Mouse (Mus musculus) spleen, adult 12 weeks (tissue): ENCODE measurements around the gene Stx6.

Experiments
- DNase-seq: peaks from one replicate; pipeline ENCODE4 v3.0.0; 2022; ENCODE audit warnings: low spot score

The Stx6 gene

GRCm38 (mm10) chr1:155207859-155208258, 49.3 kb downstream of the Stx6 start:
- no peak for DNase-seq

- no peak for DNase-seq
Observed at GRCm38 (mm10) chr1:155210011-155210763, 51.7 kb downstream of the Stx6 start.

DNA sequence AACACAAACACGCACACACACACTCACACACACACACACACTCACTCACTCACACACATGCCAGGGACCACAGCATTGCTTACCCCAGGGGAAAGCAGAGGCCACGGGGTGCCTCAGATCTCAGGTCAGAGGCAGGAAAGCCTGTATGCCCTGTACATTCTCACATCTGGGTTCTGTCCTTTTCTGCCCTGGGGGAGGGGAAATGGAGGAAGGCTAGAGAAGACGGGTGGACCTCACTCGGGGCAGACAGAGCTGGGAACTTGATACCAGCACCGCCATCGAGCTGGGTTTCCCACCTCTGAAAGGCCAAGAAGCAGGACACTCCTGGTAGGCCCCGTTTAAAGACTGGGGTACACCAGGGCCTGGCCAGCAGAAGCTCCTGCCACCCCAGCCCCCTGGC, 52.5 kb downstream of the Stx6 start:
- no peak for DNase-seq

GRCm38 (mm10) chr1:155212081-155212480, 53.6 kb downstream of the Stx6 start:
- no peak for DNase-seq

DNA sequence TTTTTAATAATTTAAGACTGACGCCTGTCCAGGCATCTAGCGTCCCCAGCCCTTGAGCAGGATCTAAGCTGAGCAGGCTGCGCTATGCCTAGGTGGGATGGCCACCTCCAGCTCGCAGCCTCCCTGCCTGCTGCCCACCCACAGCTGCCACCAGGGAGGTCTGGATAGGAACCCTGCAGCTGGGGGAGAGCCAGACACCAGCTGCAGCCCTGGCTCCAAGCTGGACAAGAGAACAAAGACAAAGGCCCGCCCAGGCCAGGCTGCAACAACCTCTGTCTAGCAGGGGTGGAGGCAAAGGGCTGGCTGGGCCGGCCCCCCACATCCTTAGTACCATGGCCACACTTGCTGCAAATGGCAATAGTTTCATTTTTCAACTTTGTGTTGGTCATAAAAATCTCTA, 54.0 kb downstream of the Stx6 start:
- DNase-seq = no peak

GRCm38 (mm10) chr1:155212936-155213774, 54.6 kb downstream of the Stx6 start:
- no peak for DNase-seq

DNA sequence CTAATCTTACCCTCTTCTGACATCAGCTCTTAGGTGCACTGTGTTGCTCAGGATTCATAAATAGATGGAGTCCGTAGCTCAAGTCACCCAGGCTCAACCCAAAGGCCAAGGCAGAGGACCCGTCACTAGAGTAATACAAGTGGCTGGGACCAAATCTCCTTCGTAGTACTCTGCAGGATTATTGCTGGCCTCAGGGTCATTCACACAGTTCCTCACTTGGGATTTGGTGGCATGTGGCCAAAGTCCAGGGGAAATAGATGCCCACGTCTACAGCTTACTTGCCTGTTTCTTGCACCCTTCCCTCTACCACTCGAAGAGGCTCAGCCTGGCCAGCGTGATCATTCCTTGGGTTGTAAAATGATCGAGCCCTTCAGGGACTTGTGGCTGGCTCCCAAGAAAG, 55.4 kb downstream of the Stx6 start:
- no peak for DNase-seq

DNA sequence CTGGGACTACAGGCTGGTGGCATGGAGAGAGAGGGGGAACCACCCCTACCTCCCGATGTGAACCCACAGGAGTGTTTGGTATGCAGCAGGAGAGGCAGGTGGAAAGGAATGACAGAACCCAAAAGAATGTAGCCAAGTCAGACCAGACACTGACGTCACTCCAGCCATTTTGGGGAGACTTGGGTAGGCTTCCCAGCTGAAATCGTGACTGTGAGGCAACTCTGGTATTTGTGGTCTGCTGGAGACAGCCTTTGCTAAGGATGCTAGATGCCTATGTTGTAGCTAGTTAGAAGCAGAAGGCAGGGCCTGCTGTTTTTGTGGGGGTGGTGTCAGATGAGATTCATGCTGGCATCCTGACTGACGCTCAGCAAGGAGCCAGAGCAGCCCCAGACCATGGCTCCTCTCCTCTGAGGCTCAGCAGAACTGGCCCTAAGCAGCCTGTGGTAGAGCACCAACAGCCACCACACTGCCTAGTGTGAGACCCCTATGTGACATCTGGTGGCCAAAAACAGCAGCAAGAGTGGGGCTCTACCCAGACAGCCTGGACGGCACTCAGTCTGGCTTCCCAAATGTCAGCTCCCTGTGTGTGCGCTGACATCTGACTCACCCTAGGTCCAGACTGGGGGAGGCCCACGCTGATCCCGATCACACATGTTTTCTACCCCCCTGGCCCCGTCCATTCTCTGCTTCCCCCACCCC, 56.7 kb downstream of the Stx6 start:
- no peak for DNase-seq

DNA sequence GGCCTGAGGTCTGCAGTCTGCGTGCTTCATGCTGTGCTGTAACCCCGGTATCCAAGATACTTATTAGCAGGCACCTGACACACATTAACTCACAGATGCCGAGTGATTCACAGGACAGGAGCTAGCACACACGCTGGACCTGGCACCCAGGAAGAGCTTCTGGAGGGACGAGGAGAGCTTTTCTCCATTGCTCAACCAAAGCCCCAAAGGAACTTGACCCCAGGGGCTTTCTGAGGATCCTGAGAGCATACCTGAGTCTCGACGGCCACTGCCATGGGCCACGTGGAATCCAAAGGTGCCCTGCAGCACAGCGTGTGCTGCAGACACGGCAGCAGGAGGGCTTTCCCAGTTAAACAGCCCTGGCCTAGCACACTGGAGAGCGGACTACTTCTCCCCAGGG, 57.8 kb downstream of the Stx6 start:
- no peak for DNase-seq

DNA sequence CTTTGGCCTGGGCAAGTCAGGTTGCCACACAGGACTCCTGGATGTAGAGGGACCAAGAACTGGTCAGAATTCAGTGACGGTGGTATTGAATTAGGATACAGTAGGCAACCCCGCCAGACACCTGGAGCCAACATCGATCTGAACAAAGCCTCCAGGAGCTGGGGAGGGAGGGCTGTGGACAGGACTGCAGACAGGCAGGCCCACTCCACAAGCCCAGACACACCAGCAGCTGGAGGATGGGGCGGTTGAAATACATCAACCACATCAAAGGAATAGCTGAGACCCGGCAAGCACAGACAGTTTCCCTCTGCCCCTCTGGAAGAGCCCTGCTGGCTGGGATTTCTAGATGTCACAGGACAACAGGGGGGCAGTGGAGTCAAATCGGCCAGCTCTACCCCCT, 58.3 kb downstream of the Stx6 start:
- DNase-seq = no peak

- DNase-seq = peak; percentile 32
Observed at GRCm38 (mm10) chr1:155217865-155218541, 59.5 kb downstream of the Stx6 start.

DNA sequence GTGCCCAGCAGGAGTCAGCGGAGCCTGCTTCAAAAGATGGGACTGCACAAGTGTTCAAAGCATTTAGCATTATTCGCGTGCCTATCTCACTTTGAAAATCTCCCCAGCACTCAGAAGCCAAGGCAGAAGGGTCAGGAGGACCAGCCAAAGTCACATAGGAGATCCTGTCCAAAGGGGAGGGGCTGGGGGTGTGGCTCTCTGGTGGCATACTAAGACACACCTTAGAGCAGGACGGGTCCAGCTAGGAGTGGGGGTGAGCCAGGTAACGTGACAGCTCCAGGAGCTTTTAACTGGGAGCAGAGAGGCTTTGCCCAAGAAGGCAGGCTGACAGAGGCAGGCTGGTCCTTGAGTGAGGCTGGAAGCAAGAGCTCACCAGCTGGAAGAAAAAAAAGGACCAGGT, 60.4 kb downstream of the Stx6 start:
- no peak for DNase-seq

DNA sequence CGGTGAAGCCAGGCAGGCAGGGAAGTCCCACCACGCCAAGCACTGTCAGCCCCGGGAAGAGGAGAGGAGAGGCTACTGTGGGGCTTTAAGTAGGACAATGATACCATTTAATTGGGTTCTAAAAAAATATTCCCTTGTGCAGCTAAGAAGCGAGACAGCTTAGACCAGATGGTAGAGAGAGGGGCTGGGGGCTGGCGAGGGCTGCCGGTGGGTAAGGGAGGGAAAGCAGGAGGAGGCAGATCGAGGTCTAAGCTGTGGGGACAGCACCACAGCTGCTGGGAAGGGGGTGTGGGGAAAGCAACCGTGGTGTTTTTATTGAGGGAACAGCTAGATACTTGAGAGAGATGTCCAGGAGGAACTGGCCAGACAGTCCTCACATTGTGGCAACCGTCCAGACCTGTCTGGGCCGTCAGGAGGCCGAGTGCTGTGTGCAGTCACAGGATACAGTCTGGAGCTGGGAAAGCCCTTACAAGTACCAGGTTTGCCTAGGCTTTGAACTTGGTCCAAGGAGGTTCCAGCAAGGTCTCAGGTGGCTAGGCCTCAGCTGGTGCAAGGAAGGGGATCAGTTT, 63.7 kb downstream of the Stx6 start:
- no peak for DNase-seq

DNA sequence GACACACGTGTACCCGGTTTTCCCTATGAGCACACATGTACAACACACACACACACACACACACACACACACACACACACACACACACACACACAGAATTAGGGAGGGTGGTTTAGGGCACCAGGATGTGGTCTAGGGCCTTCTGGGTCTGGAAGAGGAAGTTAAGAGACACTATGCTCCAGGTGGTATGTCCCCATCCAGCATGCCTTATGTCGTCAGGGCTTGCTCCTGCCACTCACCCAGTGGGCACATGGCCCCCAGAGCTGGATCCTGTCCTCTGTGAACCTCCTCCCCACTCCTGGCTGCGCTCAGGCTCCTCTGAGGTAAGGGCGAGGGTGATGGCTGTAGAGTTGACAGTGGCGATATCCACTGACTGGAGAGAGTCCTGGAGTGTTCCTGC, 64.5 kb downstream of the Stx6 start:
- no peak for DNase-seq

GRCm38 (mm10) chr1:155223849-155224554, 65.5 kb downstream of the Stx6 start:
- DNase-seq = peak; percentile 71

DNA sequence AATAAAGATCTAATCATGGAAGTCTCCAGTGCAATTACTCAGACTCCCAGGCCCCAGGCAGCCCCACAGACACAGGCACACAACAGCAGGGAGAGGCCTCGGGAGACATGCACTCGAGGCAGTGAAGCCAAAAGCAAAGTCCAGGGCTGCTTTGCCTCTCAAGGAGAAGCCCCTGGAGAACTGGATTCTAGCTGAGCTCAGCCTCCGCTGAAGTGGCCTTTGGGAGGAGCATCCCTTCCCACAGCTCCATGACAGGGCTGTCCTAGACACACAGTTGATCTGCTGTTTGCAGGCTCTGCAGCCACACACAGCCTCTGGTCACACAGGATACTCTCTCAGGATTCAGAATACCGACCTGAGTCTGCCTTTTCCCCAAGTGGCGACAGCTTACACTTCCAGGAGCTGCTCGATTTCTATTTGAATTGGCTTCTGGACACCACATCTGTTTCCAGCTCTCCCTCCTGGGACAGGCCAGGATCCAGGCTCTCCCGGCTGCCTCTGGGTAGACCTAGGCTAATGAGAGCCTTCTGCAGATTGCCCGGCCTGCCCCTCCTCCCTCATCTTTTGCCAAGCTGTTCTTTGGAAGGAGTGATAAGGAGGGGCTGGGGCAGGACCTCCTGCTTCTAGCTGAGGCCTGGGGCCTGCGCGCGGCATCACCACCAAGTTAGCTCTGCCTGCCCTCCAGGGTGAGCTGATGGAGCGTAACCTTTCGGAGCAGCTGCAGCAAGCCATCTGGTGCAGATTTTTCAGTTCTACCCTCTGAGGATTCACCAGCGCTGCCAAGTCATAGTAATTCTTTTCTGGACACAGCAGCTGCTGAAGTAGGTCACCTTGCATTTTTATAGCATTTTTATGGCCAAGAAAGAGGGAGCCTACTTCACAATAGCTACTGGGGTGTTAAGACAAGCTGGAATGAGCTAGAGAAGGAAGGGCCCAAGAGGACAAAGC, 71.2 kb downstream of the Stx6 start:
- DNase-seq = no peak

GRCm38 (mm10) chr1:155232385-155232784, 73.9 kb downstream of the Stx6 start:
- no peak for DNase-seq

DNA sequence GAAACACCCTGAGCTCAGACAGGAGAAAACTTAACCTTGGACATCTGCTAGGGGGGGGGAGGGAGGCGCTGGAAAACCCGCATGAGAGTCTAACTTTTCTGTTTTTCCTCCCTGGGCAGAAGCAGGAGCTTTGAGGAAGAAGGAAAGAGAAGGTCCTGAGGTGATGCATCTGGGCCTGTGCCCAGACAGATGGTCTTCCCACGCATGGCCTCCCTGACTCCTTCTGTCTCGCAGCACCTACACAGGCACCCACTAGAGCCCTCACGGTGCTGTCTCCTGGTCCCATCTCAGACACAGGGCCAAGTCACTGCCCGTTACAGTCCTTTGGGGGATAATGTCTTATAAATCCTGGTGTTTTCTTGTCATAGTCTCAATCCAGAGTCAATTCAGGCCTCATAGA, 74.3 kb downstream of the Stx6 start:
- DNase-seq = no peak

GRCm38 (mm10) chr1:155233378-155233777, 74.9 kb downstream of the Stx6 start:
- no peak for DNase-seq

GRCm38 (mm10) chr1:155233931-155234607, 75.6 kb downstream of the Stx6 start:
- no peak for DNase-seq
